Mouse (Mus musculus): ENCODE results near the gene Lrch1.

The Lrch1 gene

GRCm38 (mm10) chr14:74922039-74922736, 25.5 kb downstream of the Lrch1 start:
- DNase-seq (ENCODE audit: inconsistent age in 2 of 2, low spot score in 1 of 2) = no peak

DNA sequence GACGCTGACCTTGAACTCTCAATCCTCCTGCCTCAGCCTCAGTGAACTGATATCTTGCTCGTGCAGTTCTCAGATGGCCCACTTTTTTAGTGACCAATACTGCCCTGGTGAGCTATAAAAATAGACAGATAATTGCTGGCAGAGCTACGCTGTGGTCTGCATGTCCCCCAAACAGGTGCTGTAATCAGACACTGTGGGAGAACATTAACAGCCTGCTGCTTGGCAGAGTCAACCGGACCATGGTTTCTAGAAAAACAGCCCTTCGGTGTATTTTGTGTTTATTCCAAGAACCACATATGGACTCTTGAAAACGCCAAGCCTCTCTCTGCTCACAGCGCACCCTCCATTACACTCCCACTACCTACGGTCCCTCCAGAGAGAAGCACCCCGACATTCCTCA, 26.2 kb downstream of the Lrch1 start:
- DNase-seq (ENCODE audit: inconsistent age in 2 of 2, low spot score in 1 of 2) = no peak

GRCm38 (mm10) chr14:74919132-74919531, 28.5 kb downstream of the Lrch1 start:
- no peak for DNase-seq (ENCODE audit: inconsistent age in 2 of 2, low spot score in 1 of 2)

- peak; percentile 63 to 83 for DNase-seq (ENCODE audit: inconsistent age in 2 of 2, low spot score in 1 of 2)
Measured at GRCm38 (mm10) chr14:74918521-74919103, 29.1 kb downstream of the Lrch1 start.

DNA sequence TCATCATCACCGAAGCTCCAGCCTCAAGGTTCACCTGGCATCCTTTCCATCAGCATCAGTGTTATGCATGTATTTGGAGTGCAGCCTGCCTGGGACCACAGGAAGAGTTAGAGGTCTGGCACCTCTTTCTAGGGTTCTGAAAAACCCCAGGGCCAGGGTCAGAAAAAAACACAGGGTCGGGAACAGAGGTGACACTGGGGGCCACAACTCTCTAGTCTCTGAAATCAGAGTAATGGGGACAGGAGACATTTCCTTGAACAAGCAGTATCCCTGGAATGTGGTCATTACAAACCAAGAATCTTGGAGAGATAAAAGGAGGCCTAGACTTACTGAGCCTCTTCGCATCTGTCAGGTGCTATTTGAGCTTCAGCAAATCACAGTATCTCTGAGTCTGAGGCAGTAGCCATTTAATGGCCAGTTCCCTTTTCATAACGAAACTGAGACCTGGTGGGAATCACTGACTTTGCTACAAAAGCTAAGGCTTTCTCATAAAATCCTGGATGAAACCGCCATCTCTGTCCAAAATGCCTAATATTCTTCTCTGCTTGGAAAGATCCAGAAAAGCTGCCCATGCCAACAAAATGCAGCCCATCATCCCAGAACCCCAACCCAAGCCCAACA, 30.1 kb downstream of the Lrch1 start:
- DNase-seq (ENCODE audit: inconsistent age in 2 of 2, low spot score in 1 of 2) = no peak

DNA sequence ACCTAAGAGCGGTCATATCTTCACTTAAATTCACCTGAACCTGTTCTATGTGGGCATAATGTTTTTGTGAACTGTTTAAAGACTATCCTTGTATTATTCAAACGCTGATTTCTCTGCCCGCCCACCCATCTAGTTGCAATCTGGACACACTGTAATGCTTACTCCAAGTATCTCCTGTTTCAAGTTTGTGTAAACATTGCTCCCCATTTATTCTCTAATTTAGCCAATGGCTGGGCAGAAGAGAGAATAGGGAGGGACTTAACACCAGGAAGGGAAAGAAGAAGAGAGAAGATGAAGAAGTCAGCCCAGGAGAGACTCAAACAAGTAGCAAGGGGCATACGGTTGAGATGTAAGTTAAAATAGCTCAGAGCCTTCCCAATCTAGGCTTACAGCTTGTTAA, 31.0 kb downstream of the Lrch1 start:
- DNase-seq (ENCODE audit: inconsistent age in 2 of 2, low spot score in 1 of 2) = no peak

DNA sequence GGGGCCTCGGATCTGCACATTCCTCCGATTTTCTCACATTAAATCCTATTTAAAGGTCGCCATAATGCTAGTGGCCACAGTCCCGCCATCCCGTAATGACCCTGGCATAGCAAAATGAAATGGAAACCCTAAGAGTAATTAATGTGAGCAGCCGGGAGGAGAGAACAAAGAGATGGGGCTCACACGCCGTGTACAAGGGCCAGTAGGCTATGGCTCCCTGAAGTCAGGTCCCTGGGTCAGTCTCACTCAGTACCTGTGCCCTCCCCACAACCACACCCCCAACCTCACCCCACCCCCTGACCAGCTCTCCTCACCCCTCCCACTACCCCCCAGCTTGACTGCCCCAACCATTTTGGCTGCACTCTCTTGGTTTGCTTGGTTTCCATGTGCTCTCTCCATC, 31.6 kb downstream of the Lrch1 start:
- DNase-seq (ENCODE audit: inconsistent age in 2 of 2, low spot score in 1 of 2) = no peak

- DNase-seq (ENCODE audit: inconsistent age in 2 of 2, low spot score in 1 of 2) = no peak
Measured at GRCm38 (mm10) chr14:74915658-74916057, 32.0 kb downstream of the Lrch1 start.

DNA sequence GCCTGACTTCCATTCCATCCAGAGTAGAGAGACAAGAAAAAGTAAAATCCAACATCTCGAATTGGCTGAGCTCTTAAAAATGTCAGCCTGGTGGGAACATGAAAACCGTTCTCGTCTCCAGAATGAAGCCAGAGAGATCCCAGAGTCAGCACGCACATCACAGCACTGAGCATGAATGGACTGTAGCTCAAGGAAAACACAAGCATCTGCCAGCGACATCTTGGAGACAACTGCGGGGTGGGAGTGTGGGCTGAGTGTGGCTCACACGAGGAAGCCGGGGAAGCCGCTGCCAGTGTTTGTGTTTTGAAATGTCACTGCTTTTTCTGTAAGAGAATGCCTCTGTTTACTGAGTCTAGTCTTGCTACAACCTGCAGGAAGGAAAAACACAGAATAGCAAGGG, 32.7 kb downstream of the Lrch1 start:
- no peak for DNase-seq (ENCODE audit: inconsistent age in 2 of 2, low spot score in 1 of 2)

GRCm38 (mm10) chr14:74913381-74914230, 34.1 kb downstream of the Lrch1 start:
- peak; percentile 62 to 90 for DNase-seq (ENCODE audit: inconsistent age in 2 of 2, low spot score in 1 of 2)

DNA sequence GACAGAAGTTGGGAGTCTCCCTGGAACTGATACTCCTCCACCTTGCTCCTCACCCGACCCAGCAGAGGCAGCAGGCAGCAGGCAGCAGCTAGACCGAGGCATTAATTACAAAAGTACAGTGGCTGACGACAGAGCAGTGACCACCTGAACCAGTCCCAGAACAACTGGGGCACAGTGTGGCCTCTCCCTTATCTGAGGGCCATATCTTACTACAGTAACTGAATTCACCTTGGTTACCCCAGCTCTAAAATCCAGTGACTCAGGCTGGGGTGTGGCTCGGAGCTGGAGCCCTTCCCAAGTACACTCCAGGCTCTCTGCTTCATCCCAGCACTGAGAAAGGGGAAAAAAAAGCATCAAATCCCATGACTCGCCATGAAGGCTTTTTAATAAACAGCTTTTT, 37.3 kb downstream of the Lrch1 start:
- DNase-seq (ENCODE audit: inconsistent age in 2 of 2, low spot score in 1 of 2) = peak; percentile 75 to 87

DNA sequence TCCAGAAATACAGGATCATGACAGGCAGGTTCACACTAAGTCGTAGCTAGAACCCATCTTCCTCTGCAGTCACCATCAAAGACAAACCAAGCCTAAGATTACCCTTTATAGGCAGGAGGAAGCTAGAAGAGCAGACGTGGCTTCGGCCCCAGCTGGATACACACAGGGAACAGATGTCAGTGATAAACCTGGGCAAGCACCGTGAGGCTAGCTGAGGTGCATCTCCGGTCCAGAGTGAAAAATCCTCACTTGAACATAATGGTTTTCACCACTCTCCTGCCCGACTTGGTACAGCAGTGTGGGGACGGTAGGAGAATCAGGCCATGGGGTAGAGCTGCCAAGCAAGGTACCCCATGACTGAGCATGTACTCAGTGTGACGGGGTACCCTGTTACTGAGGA, 38.7 kb downstream of the Lrch1 start:
- DNase-seq (ENCODE audit: inconsistent age in 2 of 2, low spot score in 1 of 2) = no peak

DNA sequence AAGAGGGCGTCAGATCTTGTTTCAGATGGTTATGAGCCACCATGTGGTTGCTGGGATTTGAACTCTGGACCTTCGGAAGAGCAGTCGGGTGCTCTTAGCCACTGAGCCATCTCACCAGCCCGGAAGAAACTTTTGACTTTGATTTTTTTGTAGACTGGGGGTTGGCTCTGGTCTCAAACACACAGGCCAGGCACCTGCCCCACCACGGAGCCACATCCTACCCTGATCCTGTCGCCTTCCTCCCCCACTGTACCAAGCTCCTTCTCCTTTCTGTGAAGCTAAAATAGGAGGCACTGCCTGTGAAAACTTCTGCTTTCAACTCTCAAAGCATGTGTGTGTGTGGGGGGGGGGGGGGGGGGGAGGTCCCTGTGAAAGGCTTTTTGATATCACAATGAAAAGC, 39.4 kb downstream of the Lrch1 start:
- DNase-seq (ENCODE audit: inconsistent age in 2 of 2, low spot score in 1 of 2) = no peak

DNA sequence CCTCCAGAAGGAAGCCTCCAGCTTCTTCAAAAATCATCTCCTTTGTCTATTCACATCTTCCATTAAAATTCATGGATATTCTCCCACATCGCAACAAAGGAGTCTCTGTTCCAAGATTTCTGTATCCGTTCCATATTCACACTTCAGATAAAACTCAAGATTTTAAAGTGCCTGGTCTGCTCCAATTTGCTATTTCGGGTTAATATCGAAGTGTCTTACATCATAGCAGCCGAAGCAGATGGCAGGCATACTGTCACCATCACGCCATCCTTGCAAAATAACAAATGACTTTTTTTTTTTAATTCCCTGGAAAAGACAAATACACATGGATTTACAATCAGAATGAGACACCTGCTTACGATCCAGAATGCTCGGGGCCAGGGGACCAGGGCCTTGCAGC, 40.0 kb downstream of the Lrch1 start:
- no peak for DNase-seq (ENCODE audit: inconsistent age in 2 of 2, low spot score in 1 of 2)

- DNase-seq (ENCODE audit: inconsistent age in 2 of 2, low spot score in 1 of 2) = no peak
Measured at GRCm38 (mm10) chr14:74905990-74906389, 41.7 kb downstream of the Lrch1 start.

DNA sequence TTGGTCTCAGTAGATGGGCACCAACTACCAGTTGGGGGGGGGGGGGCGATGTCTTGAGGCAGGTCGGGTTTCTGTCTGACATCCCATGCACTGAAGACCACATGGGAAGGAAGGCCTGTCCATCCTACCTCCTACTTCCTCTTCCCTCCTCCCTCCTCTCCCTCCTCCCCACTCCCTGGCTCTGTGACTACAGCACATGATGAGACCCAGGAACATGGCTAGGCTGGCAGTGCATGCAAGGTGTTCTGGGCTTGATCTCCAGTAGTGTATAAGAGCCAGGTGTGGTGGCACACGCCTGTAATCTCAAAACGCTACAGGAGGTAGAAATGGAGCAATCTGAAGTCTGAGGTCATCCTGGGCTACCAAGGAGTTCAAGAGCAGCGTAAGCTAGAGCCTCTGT, 43.2 kb downstream of the Lrch1 start:
- DNase-seq (ENCODE audit: inconsistent age in 2 of 2, low spot score in 1 of 2) = no peak

DNA sequence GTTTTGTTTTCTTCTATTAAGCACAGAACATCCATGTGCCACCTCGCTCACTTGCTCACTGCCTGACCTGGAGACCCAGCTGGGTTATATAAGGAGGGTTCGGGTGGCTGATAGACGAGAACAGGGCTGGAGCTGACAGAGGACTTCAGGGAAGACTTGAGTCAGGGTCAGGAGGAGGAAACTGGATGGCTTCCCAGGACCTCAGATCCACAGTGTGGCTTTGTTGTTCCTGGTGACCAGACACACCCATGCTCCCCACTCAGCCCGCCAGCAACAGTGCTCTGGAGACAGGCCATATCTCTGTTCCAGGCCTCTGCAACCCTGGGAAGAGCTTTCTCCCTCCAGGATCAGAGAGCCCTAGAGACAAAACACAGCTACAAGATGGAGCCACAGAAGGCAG, 44.6 kb downstream of the Lrch1 start:
- DNase-seq (ENCODE audit: inconsistent age in 2 of 2, low spot score in 1 of 2) = peak; percentile 49 to 71

GRCm38 (mm10) chr14:74900705-74901369, 46.8 kb downstream of the Lrch1 start:
- no peak for DNase-seq (ENCODE audit: inconsistent age in 2 of 2, low spot score in 1 of 2)

DNA sequence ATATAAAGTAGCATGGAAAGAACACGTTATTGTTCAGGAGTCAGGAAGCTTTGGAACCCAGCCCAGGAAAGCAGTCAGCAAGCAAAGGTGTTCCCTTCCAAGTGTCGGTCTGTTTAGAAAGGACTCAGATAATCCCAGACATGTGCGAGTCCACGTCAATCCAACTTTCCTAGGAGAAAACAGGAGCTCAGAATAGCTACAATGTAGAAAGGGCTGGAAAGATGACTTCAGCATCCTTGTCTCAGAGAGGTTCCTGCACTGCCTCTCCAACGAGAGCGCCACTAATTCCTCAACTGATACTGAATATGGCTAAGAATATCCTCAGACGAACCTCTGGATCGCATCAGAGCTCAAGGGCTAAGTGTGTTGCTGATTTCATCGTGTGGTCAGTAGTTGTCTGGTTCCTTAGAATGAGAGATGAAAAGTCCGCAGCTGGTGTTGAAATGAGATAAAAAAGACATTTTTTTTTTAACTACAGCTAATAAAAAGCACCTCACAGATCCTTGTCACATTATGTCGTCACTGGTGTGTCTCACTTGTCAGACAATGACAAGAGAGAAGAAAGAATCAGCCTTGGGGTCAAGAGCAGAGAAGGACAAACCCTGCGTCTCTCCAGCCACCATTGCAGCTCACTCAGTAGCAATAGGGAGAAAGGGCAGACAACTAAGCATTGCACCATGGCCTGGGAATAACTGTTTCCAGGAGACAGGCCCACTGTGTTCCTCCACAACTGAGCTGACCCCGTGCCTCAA, 47.5 kb downstream of the Lrch1 start:
- peak in 1 of 2 experiments; percentile 51 for DNase-seq (ENCODE audit: inconsistent age in 2 of 2, low spot score in 1 of 2)

DNA sequence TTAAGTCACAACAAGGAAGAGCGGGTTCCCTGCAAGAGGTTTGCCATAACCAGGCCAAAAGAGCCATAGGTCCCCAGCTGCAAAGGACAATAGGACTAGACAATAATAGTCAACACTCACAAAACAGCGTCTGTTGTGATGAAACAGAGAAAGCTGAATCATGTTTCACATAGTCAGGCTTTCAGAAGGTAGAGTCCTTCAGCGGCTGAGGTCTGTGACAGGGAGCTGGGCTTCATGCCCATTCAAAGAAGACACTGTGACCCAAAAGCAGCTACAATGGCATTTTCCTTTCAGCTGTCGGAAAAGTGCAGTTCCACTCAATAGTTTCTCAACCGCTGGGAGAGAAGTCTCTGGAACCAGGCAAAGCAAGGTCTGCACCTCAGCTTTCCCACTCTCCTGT, 48.7 kb downstream of the Lrch1 start:
- DNase-seq (ENCODE audit: inconsistent age in 2 of 2, low spot score in 1 of 2) = peak; percentile 53 to 72
